Mouse (Mus musculus): Measurements from ENCODE around the gene Aimp2.

The Aimp2 gene

DNA sequence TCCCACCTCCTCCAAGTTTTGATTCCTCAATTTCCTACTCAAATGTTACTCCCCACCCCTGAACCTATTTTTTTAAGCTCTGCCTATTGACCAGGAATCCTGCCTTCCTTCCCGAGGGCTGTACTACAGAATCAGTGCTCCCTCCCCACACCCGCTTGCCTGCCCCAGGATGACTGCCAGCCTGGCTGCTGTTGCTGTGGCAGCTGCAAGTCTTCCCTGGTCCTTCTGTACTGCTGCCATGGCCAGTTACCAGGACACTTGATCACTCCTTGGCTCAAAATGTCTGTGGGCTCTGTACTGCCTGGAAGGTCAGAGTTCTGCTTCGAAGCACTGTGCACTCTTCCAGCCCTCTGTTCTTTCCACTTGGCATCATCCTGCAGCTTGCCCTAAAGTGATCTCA, 7.5 kb downstream of the Aimp2 start:
- DNase-seq (ENCODE audit: low read depth, low spot score) = no peak

- DNase-seq (ENCODE audit: low read depth, low spot score) = no peak
Measured at GRCm38 (mm10) chr5:143897635-143898330, 11.9 kb downstream of the Aimp2 start, which contains the start of gene Ankrd61. Gene Ankrd61, minus strand, starts transcription at chr5:143897685.

DNA sequence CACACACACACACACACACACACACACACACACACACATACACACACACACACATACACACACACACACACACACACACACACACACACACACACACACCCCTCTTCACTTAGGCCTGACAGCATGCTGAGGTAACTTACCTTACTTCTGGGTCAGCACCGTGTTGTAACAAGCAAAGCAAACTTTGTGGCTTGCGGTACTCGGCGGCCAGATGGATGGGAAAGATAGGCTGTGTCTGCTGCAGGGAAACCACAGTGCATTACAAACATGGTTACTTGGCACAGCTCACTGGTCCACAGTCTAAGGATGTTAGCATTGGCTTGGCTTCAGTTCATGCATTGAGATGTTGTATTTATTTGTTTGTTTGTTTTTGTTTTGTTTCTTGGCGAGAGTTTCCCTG, 16.3 kb downstream of the Aimp2 start:
- DNase-seq (ENCODE audit: low read depth, low spot score) = peak; percentile 10

GRCm38 (mm10) chr5:143892255-143892886, 17.3 kb downstream of the Aimp2 start:
- no peak for DNase-seq (ENCODE audit: low read depth, low spot score)

GRCm38 (mm10) chr5:143890741-143891140, 18.9 kb downstream of the Aimp2 start:
- no peak for DNase-seq (ENCODE audit: low read depth, low spot score)

DNA sequence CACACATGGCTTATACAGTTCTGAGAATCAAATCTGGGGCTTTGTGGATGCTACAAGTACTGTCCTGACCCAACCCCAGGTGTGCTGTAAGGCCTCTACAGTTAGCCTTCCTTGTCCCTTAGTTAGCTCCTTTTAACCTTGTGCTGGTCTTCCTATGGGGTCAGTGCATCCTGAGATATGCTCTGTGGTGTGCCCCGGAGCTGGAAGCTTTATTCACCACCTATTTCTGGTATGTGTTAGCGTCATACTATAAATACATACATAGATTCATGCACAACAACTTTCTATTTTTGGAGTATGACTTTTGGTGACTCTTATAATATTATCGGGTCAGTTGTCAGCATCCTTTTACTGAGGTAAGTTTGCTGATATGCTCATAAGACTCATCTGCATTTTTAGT, 24.4 kb downstream of the Aimp2 start:
- DNase-seq (ENCODE audit: low read depth, low spot score) = no peak

- no peak for DNase-seq (ENCODE audit: low read depth, low spot score)
Measured at GRCm38 (mm10) chr5:143874571-143874970, 35.1 kb downstream of the Aimp2 start.

DNA sequence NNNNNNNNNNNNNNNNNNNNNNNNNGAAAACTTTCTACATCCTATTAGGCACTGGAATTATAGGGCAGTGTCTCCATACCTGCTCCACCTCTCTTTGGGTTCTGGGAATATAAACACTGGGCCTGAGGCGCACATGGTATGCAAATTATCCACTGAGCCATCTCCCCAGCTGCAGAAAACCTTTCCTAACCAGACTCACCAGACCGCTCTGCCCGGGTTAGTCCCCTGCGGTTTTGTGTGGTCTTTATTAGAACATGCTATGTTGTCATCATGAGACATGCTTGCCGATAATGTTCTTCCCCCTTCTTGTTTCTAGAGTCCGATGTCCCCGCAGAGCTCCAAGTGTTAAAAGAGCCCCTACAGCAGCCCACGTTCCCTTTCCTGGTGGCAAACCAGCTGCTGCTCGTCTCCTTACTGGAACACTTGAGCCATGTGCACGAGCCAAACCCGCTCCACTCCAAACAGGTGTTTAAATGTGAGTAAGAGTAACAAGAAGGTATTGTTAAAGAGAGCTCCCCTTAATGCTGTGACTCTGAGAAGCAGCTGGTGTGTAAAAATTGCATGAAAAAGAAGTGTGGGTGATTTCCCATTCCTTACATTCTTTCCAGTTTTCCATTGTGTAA, 38.0 kb downstream of the Aimp2 start:
- no peak for DNase-seq (ENCODE audit: low read depth, low spot score)
